Mouse (Mus musculus): ENCODE data around the gene Olfr23. TPM values are rescaled to one million over a fixed set of nuclear protein-coding genes. Genes with fewer than 3 reads are reported as not detected.
"Not testable (repeated sequence)": the region's sequence is repeated elsewhere in the genome, so short reads cannot be mapped to it uniquely, and the experiment has no call there.

Gene Olfr23
- not detected for total RNA-seq (2021)
- long read RNA-seq, experiment 1 = 0 reads
- long read RNA-seq, experiment 2 = 0 reads

DNA sequence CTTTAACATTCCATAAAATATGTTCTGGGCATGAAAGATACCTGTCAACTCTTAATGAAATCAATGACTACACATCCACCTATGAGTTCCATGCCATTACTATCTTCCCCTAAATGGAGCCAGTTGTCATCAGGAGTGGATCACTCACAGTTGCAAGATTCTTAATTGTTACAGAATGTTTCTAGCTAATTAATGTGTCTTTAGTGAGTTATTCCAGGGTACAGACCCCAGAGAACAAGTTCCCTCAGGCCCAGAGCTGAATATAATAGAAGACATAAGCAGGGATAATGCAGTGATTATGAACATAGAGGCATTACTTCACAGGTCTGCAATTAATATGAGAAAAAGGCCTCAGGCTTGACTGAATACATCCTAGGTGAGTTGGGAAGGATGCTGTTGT lies at the start of gene Olfr23:
Gene Olfr23 (plus strand): TSS at position 301 of the 400 bp plus-strand sequence.
- Histone ChIP-seq H3K27ac (no peak within 1 kb of the TSS), H3K4me3 (no peak within 1 kb of the TSS)
- intact Hi-C loops (cut with DNase I) = no loop called here
- DNase-seq = no peak
- TF ChIP-seq CTCF (IDR thresholded peaks at IDR 0.05) = no peak

DNA sequence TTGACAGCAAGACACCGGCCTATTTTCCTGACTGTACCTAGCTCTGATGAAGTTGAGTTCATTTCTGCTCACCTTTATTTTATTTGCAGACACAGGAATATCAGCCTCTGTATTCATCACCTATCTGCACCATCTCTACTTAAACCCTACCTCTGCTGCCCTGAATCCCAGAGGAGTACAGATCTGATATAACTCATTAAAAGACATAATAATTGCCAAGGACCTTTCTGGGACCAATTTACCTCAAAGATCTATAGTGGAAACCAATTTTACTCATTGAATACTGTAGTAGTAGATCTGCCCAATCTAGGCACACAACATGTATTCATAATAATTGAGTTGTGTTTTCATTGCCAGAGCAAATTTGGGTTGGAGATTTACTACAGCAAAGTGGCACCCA lies 45.8 kb upstream of the Olfr23 start, which contains the start of gene Olfr394:
Gene Olfr394 (minus strand): TSS at position 101 of the 400 bp plus-strand sequence.
- Histone ChIP-seq H3K4me3 (no peak within 1 kb of the TSS), H3K27ac (no peak within 1 kb of the TSS)
- intact Hi-C loops (cut with DNase I) = no loop called here
- TF ChIP-seq CTCF (IDR thresholded peaks at IDR 0.05) = no peak
- DNase-seq = no peak

DNA sequence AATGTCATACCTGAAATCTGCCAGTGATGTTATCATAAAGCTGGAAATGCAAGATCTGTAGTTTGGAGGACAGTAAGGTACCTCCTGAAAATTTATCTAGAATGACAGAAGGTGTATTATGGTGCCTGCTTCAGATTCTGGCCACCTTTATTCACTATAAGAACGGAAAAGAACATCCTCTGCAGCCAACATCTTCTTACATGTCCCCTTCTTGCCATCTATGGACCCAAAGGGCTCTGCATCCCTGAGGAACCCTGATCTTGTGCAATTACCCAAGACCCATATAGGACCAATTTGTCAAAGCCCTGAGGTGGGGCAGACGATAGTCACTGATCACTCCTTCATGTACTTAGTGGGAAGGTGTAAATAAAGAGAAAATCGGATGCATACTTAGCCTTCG lies 27.3 kb upstream of the Olfr23 start, which contains the start of gene Olfr395:
Gene Olfr395 (minus strand): TSS at position 101 of the 400 bp plus-strand sequence.
- H3K27ac ChIP-seq; H3K4me3 ChIP-seq; DNase-seq; intact Hi-C loops (cut with DNase I): not testable (repeated sequence)

DNA sequence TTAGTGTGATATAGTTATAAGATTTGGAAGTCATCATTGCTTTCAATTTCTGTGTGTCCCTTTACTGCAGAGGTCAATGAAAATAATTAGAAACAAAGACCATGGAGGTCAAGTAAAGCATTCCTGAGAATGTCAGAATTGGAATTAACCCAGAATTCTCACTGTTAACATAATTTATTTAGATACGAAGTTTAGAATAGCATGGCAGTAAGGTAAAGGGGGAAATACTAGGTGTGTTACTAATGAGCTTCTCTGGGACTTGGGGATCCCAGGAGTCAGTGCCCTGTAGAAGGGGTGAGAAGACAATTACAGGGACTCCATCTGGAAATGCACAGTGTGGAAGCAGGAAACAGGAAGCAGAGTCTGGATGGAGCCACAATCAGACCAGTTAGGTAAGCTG lies 24.0 kb downstream of the Olfr23 start, which contains the start of gene Olfr397:
Gene Olfr397 (plus strand): TSS at position 301 of the 400 bp plus-strand sequence.
- Histone ChIP-seq H3K4me3 (no peak within 1 kb of the TSS), H3K27ac (no peak within 1 kb of the TSS)
- intact Hi-C loops (cut with DNase I) = no loop called here
- DNase-seq = no peak
- TF ChIP-seq CTCF (IDR thresholded peaks at IDR 0.05) = no peak

DNA sequence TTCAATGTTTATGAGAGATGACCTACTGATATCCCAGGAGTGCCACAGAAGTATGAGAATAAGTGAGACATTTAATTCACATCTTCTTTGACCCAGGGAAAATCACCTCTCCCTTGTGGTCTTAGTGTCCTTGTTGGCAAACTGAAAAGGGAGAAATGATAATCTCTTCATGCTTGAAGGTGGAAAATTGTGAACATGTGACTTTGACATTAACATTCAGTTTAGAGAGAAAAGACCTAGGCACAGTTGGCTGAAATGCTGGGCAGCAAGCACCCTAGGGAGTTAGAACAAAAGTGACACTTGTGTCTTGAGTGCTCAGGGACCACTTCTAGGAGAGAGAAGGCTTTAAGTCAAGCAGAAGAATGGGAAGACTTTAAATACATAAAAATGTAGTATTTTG lies 53.8 kb downstream of the Olfr23 start, which contains the start of gene Olfr398:
Gene Olfr398 (minus strand): TSS at position 101 of the 400 bp plus-strand sequence.
- DNase-seq = no peak
- intact Hi-C loops (cut with DNase I) = no loop called here
- TF ChIP-seq CTCF (IDR thresholded peaks at IDR 0.05) = no peak
- no peak within 1 kb of the TSS for H3K27ac ChIP-seq
- H3K4me3 ChIP-seq = no peak within 1 kb of the TSS

Other genes starting within 250 kb of the Olfr23 start
- not detected for gene Zfp735, start 247.9 kb upstream of the Olfr23 start, total RNA-seq (2021)
- gene Olfr389, start 156.0 kb upstream of the Olfr23 start, total RNA-seq (2021) = not detected
- gene Olfr390, start 153.7 kb upstream of the Olfr23 start, total RNA-seq (2021) = not detected
- not detected for gene Olfr391-ps, start 133.6 kb upstream of the Olfr23 start, total RNA-seq (2021)
- gene Olfr392, start 119.6 kb upstream of the Olfr23 start, total RNA-seq (2021) = not detected
- not detected for gene Olfr393, start 85.2 kb upstream of the Olfr23 start, total RNA-seq (2021)
- not detected for gene Olfr394, start 45.9 kb upstream of the Olfr23 start, total RNA-seq (2021)
- gene Olfr395, start 27.4 kb upstream of the Olfr23 start, total RNA-seq (2021) = not detected
- gene Olfr397, start 24.1 kb downstream of the Olfr23 start, total RNA-seq (2021) = not detected
- not detected for gene Olfr398, start 53.7 kb downstream of the Olfr23 start, total RNA-seq (2021)
- not detected for gene Olfr139, start 119.9 kb downstream of the Olfr23 start, total RNA-seq (2021)
- gene Olfr399, start 119.9 kb downstream of the Olfr23 start, total RNA-seq (2021) = not detected
- not detected for gene Zfp616, start 133.3 kb downstream of the Olfr23 start, total RNA-seq (2021)
- gene Olfr401, start 177.0 kb downstream of the Olfr23 start, total RNA-seq (2021) = not detected
- gene Olfr402, start 216.9 kb downstream of the Olfr23 start, total RNA-seq (2021) = not detected
- not detected for gene Olfr403, start 249.6 kb downstream of the Olfr23 start, total RNA-seq (2021)